Mouse (Mus musculus): Measurements from ENCODE around the gene Tmem214. TPM values are rescaled to one million over a fixed set of nuclear protein-coding genes. Genes with fewer than 3 reads are reported as not detected.

Gene Tmem214
- polyA plus RNA-seq, 1 experiment: 46.1 TPM

DNA sequence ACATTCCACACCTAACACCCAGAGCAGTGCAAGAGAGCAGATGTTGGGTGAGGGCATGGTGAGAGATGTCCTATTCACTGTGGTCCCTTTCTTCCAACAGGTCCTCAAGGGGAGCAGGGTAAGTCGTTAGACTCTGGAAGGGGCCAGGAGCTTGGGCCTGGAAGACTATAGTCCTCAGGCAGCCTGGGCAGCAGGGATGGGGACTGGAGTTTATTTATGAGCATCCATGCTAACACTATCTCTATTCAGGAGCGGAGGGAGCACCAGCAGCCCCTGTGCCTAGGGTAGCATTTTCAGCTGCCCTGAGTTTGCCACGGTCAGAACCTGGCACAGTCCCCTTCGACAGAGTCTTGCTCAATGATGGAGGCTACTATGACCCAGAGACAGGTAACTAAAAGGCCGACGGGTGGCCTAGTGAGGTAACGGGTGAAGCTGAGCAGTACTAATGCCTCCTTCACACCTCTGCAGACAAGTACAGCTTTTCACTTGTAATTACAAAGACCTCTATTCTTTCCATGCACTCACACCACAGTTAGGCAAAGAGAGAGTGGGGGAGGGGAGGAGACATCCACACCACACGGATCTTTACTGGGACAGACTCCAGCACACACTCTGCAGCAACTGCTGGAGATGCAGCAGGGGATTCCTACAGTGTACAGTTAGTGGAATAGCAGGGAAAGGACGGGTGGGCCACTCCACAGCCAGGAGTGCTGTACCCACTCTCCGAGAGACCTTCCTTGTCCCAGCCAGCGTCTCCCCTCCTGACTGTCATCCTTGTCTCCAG is 52.2 kb downstream of the Tmem214 start:
- H3K4me3 ChIP-seq (ENCODE audit: insufficient read depth, poor library complexity, severe bottlenecking): no peak overlapping the region
- no peaks in the 10 kb centered on the region for H3K27me3 ChIP-seq (ENCODE audit: control insufficient read depth, insufficient read depth, insufficient read length)
- H3K36me3 ChIP-seq (ENCODE audit: control insufficient read depth, insufficient read depth): no peaks in the 10 kb centered on the region
- H3K79me3 ChIP-seq (ENCODE audit: low read depth): no peaks in the 10 kb centered on the region
- peaks cover 1% of the 10 kb centered on the region for H3K79me2 ChIP-seq (ENCODE audit: control insufficient read depth, insufficient read depth)
- no peak overlapping the region for H3ac ChIP-seq (ENCODE audit: control insufficient read depth, insufficient read length, low read depth)
- TF ChIP-seq CEBPB (IDR thresholded peaks at IDR 0.05; ENCODE audit: low read depth) (no peak), CTCF (IDR thresholded peaks at IDR 0.05; ENCODE audit: control insufficient read depth, insufficient read depth, insufficient read length) (no peak), FOSL1 (IDR thresholded peaks at IDR 0.05; ENCODE audit: insufficient read depth, low read length, poor library complexity, severe bottlenecking) (no peak), MYOG (IDR thresholded peaks at IDR 0.05; ENCODE audit: control insufficient read depth, extremely low read depth, insufficient read length) (no peak), MAX (IDR thresholded peaks at IDR 0.05) (no peak), MYOD1 (IDR thresholded peaks at IDR 0.05; ENCODE audit: control insufficient read depth, insufficient read length, low read depth) (no peak), USF1 (IDR thresholded peaks at IDR 0.05; ENCODE audit: low read depth) (no peak)

DNA sequence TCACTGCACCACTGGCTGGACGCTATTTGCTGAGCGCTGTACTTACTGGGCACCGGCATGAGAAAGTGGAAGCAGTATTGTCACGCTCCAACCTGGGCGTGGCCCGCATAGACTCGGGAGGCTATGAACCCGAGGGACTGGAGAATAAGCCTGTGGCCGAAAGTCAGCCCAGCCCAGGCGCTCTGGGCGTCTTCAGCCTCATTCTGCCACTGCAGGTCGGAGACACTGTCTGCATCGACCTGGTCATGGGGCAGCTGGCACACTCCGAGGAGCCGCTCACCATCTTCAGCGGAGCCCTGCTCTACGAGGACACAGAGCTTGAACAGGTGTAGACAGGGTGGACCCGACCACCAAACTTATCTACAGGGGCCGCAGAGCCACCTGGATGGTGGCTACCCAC is 52.8 kb downstream of the Tmem214 start:
- no peaks in the 10 kb centered on the region for H3K79me2 ChIP-seq (ENCODE audit: control insufficient read depth, insufficient read depth)
- H3K79me3 ChIP-seq (ENCODE audit: low read depth): no peaks in the 10 kb centered on the region
- TF ChIP-seq USF1 (IDR thresholded peaks at IDR 0.05; ENCODE audit: low read depth) (no peak), MYOG (IDR thresholded peaks at IDR 0.05; ENCODE audit: control insufficient read depth, extremely low read depth, insufficient read length) (no peak), CEBPB (IDR thresholded peaks at IDR 0.05; ENCODE audit: low read depth) (no peak), MAX (IDR thresholded peaks at IDR 0.05) (no peak), CTCF (IDR thresholded peaks at IDR 0.05; ENCODE audit: control insufficient read depth, insufficient read depth, insufficient read length) (no peak), MYOD1 (IDR thresholded peaks at IDR 0.05; ENCODE audit: control insufficient read depth, insufficient read length, low read depth) (no peak)
- H3K27me3 ChIP-seq (ENCODE audit: control insufficient read depth, insufficient read depth, insufficient read length): no peaks in the 10 kb centered on the region
- no peak overlapping the region for H3K4me3 ChIP-seq (ENCODE audit: insufficient read depth, poor library complexity, severe bottlenecking)
- H3K36me3 ChIP-seq (ENCODE audit: control insufficient read depth, insufficient read depth): no peaks in the 10 kb centered on the region
- no peak overlapping the region for H3ac ChIP-seq (ENCODE audit: control insufficient read depth, insufficient read length, low read depth)

DNA sequence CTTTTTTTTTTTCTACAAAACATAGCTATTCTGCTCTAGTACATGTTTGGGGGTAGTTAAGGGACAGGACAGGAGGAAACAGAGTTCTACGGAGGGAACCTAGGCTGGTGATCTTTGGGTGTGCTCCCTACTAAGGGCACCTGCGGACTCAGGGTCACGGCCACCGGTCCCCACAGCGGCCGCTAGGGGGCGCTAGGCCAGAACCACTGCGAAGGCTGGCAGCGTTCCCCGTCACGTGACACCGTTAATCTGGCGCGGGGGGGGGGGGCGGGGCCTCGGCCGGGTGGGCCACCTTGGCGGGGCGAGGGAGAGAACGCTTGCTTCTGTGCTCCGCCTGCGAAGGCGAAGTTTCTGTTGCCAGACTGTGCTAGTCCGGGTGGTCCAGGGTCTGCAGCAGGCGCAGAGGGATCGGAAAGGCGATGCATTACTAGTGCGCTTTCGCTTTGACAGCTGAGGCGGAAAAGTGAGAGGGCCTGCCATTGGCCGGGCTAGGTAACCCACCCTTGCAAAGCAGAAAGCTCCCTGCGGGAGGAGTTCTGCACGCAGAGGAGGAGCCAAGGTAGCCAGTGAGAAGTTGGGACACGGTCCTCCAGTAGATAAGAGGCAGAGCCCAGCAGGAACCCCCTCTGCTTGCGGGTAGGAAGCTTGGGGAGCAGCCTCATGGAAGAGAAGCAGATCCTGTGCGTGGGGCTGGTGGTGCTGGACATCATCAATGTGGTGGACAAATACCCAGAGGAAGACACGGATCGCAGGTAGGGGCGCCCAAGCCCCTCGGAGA is 53.6 kb downstream of the Tmem214 start, which contains the start of gene Khk:
Gene Khk, plus strand, starts transcription at position 176 of the 778 bp plus-strand sequence.
- TF ChIP-seq MAX (IDR thresholded peaks at IDR 0.05) (no peak), MYOG (IDR thresholded peaks at IDR 0.05; ENCODE audit: control insufficient read depth, extremely low read depth, insufficient read length) (no peak), MYOD1 (IDR thresholded peaks at IDR 0.05; ENCODE audit: control insufficient read depth, insufficient read length, low read depth) (no peak), USF1 (IDR thresholded peaks at IDR 0.05; ENCODE audit: low read depth) (peak; percentile 84), CTCF (IDR thresholded peaks at IDR 0.05; ENCODE audit: control insufficient read depth, insufficient read depth, insufficient read length) (peak; percentile 90), FOSL1 (IDR thresholded peaks at IDR 0.05; ENCODE audit: insufficient read depth, low read length, poor library complexity, severe bottlenecking) (no peak), CEBPB (IDR thresholded peaks at IDR 0.05; ENCODE audit: low read depth) (no peak)
- no peaks in the 10 kb centered on the region for H3K79me3 ChIP-seq (ENCODE audit: low read depth)
- peak within 1 kb of the TSS; percentile 28 for H3K4me3 ChIP-seq (ENCODE audit: insufficient read depth, poor library complexity, severe bottlenecking)
- peak within 1 kb of the TSS; percentile 62 for H3ac ChIP-seq (ENCODE audit: control insufficient read depth, insufficient read length, low read depth)
- H3K79me2 ChIP-seq (ENCODE audit: control insufficient read depth, insufficient read depth): no peaks in the 10 kb centered on the region
- H3K27me3 ChIP-seq (ENCODE audit: control insufficient read depth, insufficient read depth, insufficient read length): no peaks in the 10 kb centered on the region
- H3K36me3 ChIP-seq (ENCODE audit: control insufficient read depth, insufficient read depth): no peaks in the 10 kb centered on the region

DNA sequence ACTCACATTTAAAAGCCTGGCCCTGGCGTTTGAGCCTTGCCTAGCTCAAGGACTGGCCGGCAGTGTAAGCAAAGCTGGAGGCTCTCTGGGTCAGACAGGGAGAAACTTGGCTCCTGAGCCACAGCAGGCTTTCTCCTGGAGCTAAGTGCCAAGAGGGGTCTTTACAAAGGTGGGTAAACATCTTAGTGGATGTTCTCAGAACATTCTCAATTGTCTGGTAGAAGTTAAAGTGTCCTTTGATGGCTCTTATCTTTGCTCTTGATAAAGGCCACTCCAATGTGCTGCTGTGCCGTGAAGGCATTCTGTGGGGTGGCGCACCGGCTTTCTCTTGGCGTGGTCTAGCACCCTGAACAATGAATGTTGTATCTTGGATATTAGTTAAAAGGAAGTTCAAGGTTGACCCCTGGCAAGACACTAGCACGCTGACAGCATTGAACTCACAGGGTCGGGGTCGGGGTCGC is 54.8 kb downstream of the Tmem214 start:
- no peak overlapping the region for H3ac ChIP-seq (ENCODE audit: control insufficient read depth, insufficient read length, low read depth)
- no peaks in the 10 kb centered on the region for H3K79me3 ChIP-seq (ENCODE audit: low read depth)
- no peaks in the 10 kb centered on the region for H3K79me2 ChIP-seq (ENCODE audit: control insufficient read depth, insufficient read depth)
- no peaks in the 10 kb centered on the region for H3K27me3 ChIP-seq (ENCODE audit: control insufficient read depth, insufficient read depth, insufficient read length)
- no peak for TF ChIP-seq USF1 (IDR thresholded peaks at IDR 0.05; ENCODE audit: low read depth)
- TF ChIP-seq MYOG (IDR thresholded peaks at IDR 0.05; ENCODE audit: control insufficient read depth, extremely low read depth, insufficient read length): no peak
- no peak for TF ChIP-seq CEBPB (IDR thresholded peaks at IDR 0.05; ENCODE audit: low read depth)
- no peak for TF ChIP-seq MAX (IDR thresholded peaks at IDR 0.05)
- TF ChIP-seq FOSL1 (IDR thresholded peaks at IDR 0.05; ENCODE audit: insufficient read depth, low read length, poor library complexity, severe bottlenecking): no peak
- no peak for TF ChIP-seq CTCF (IDR thresholded peaks at IDR 0.05; ENCODE audit: control insufficient read depth, insufficient read depth, insufficient read length)
- TF ChIP-seq MYOD1 (IDR thresholded peaks at IDR 0.05; ENCODE audit: control insufficient read depth, insufficient read length, low read depth): no peak
- H3K4me3 ChIP-seq (ENCODE audit: insufficient read depth, poor library complexity, severe bottlenecking): no peak overlapping the region
- no peaks in the 10 kb centered on the region for H3K36me3 ChIP-seq (ENCODE audit: control insufficient read depth, insufficient read depth)

DNA sequence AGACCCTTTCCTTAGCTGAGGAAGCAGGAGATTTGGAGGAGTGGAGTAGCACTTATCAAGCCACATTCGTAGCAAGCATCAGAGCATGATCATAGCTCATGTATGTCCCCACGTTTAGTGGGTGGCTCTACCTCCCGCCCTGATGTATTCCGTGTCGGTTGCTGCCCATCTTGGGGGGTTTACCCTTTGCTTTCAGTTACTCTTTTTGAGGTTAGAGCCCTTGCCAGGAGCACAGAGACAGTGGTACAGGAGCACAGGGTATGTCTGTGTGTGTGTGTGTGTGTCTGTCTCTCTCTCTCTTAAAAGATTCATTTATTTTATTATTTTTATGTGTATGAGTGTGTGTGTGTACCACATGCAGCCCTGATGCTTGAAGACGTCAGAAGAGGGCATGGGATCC is 55.3 kb downstream of the Tmem214 start:
- Histone ChIP-seq H3K79me3 (ENCODE audit: low read depth) (no peaks in the 10 kb centered on the region), H3K27me3 (ENCODE audit: control insufficient read depth, insufficient read depth, insufficient read length) (no peaks in the 10 kb centered on the region), H3K79me2 (ENCODE audit: control insufficient read depth, insufficient read depth) (no peaks in the 10 kb centered on the region), H3K36me3 (ENCODE audit: control insufficient read depth, insufficient read depth) (no peaks in the 10 kb centered on the region), H3ac (ENCODE audit: control insufficient read depth, insufficient read length, low read depth) (no peak overlapping the region), H3K4me3 (ENCODE audit: insufficient read depth, poor library complexity, severe bottlenecking) (no peak overlapping the region)
- TF ChIP-seq MYOD1 (IDR thresholded peaks at IDR 0.05; ENCODE audit: control insufficient read depth, insufficient read length, low read depth) (no peak), CTCF (IDR thresholded peaks at IDR 0.05; ENCODE audit: control insufficient read depth, insufficient read depth, insufficient read length) (no peak), FOSL1 (IDR thresholded peaks at IDR 0.05; ENCODE audit: insufficient read depth, low read length, poor library complexity, severe bottlenecking) (no peak), MYOG (IDR thresholded peaks at IDR 0.05; ENCODE audit: control insufficient read depth, extremely low read depth, insufficient read length) (no peak), USF1 (IDR thresholded peaks at IDR 0.05; ENCODE audit: low read depth) (no peak), CEBPB (IDR thresholded peaks at IDR 0.05; ENCODE audit: low read depth) (no peak), MAX (IDR thresholded peaks at IDR 0.05) (no peak)
